Mouse (Mus musculus): Measurements from ENCODE around the gene Spats2l.

DNA sequence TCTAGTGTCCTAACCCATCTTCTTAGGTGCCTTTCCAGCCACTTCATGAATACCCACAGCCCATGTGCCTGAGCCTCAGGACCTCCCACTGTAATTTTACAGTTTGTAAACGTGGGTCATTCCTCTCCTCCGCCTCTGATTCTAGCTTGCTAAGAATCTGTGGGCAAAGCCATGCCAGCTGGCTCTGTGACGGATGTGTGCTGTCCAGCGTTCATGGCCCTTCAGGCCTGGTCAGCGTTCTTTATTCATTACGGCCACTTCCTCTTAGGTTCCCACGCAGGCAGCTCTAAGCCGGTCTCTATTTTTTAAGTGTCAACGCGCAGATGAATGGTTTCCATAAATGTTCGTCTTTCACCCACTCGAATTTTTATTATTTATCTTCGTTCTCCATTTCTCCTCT is 94.7 kb downstream of the Spats2l start:
- TF ChIP-seq GATA1 (IDR thresholded peaks at IDR 0.05; ENCODE audit: borderline replicate concordance, low read length) (no peak), FLI1 (IDR thresholded peaks at IDR 0.05; ENCODE audit: low read length) (no peak)

Data from megakaryocyte, embryonic 14.5 days (primary cell).